Mouse (Mus musculus) G1E-ER4 (cell line): ENCODE measurements around the gene Odf2. TPM values are rescaled to one million over a fixed set of nuclear protein-coding genes. Genes with fewer than 3 reads are reported as not detected.

Experiments used
- GATA1 ChIP-seq: IDR thresholded peaks from one replicate; pipeline ENCODE4 v1.8.0; 2012; ENCODE audit warnings: low read length, inconsistent platforms
- polyA plus RNA-seq: library from polyadenylated mRNA; stranded (reverse); fragments of >175 nt; gene quantifications from 2 replicates; pipeline ENCODE4 v1.2.3, GENCODE M21; 2012

Odf2 gene
- polyA plus RNA-seq, 1 experiment, result 16.8 TPM

DNA sequence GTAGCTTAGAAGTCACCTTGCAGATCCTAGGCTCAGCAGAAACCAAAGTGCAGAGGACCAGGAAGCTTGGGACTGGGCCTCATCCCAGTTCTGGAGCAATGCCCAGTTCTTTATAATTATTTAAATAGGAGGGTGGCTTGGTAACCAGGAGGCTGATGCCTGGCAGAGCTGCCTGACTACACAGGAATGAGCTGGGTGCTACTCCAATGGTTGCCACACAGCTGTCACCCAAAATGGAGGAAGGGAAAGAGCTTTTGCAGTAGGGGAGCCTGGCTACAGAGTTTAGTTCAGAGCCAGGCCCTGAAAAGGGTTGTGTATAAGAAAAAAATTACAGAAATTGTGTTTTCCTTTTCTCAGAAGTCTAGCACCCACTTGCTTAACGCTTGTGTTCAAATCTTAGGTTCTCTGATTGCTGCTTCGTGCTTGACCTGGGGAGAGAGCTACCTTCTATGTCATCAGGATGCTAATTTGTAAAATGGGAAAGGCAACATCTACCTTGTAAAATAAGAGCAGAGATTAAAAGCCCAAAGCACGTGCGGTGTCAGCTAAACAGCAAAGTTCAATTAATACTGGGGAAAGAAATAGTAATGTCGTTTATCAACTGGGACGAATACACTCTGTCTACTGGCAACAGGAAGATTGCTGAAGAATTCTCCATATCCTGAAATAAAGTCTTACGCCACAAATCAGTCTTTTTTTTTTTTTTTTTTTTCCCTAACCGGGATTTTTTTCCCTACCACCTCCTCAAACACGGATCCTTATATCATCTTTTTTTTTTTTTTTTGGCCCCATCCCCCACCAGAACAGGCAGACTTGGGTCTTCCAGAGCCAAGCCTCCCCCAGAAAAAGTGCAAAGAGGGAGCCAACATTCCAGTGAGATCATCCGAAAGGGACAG is 75.6 kb downstream of the Odf2 start:
- TF ChIP-seq GATA1, result no peak

DNA sequence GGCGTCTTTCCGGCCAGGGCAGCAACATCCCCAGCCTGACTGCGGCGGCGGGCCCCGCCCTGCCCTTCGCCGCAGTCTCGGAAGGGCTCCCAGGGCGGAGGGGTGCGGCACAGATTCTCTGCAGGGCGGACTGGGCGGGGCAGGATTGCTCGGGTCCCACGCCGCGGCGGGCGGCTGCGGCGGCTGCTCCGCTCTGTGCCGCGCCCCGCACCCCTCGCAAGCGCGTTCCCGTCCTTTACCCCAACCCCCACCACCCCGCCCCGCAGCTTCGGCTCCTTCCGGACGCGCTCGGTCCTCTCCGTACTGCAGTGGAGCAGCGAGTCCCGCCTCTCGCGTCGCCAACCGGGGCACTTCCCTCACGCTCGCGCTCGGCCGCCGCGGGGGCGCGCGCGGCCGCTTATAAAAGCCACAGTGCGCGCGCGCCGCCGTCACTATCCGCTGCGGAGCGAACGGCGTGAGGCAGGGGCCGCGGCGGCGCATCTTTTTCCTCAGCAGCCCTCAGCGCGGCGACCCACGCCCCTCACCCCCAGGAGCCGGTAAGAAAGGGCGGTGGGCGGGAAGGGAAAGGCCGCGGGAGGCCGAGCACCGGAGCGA is 76.3 kb downstream of the Odf2 start, which contains the start of gene Sptan1:
TSS of gene Sptan1 (plus strand) at position 311 of the 594 bp plus-strand sequence.
- TF ChIP-seq GATA1, result no peak

DNA sequence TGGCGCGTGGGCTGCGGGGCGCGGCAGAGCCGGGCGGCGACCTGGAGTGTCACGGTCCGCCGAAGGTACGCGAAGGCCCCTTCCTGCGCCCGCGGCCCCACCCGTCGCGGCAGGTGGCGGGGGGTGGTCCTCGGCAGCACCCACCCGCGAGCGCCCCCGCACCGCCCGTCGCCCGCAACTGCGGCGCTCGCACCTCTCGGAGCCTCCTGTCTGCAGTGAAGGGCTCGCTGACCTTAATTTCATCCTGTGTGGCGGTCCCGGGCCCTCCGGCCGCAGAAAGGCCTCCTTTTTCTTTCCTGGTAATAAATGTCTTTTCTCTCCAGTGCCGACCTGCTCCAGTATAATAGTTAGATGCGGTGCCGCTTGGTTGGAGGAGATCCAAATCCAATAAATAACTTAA is 76.9 kb downstream of the Odf2 start:
- no peak for TF ChIP-seq GATA1

DNA sequence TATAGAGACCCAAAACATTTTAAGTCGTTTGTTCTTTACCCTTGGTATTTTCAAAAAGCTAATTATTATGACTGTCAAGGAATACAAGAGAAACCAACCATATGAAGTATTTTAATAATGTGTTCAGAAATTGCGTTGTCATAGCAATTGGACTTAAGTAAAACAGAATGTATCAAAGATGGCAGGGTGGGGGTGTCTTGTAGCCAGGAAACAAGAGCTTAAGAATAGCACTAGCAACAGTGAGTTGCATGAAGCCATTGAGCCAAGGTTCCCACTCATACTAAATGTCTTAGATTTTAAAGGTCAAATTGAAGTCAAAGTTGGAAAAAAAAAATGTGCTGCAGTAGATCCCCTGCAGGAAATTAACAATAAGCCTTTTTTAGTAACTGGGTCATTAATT is 77.8 kb downstream of the Odf2 start:
- no peak for TF ChIP-seq GATA1

DNA sequence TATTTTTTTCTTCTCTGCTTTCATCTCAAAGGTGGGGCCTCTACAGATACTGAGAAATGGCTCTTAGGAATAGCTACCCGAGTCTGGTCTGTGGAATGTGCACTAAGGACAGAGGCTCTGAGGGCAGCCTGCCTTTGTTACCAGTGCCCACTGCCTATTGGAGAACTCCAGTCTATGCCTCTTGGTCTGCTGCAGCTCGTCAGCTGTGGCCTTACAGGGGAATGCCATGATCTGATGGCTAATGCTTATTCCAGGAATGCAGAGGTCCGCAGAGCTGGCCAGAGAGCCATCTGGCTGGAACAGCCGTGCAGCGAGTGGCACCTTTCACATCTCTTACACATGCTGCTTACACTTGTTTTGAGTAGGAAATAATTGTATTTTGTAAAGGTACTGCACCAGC is 78.7 kb downstream of the Odf2 start:
- TF ChIP-seq GATA1, result no peak

DNA sequence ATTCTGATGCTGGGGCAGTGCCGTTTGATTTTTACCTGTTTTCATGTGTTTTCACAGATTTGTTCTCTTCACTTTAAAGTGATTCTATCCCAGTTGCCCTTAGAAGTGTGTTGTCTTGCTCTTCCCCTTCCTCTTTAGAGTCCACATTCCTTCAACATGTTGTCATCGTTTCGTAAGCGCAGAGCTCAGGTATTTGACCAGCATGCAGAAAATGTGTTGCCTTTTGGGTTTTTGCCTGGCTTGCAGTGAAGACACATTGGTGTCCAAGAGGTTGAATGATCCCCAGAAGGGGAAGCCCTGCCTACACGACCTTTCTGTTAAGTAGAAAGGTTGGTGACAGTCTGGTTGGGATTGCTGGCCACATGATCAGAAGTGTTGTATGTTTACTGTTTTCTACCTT is 79.6 kb downstream of the Odf2 start:
- TF ChIP-seq GATA1, result no peak

DNA sequence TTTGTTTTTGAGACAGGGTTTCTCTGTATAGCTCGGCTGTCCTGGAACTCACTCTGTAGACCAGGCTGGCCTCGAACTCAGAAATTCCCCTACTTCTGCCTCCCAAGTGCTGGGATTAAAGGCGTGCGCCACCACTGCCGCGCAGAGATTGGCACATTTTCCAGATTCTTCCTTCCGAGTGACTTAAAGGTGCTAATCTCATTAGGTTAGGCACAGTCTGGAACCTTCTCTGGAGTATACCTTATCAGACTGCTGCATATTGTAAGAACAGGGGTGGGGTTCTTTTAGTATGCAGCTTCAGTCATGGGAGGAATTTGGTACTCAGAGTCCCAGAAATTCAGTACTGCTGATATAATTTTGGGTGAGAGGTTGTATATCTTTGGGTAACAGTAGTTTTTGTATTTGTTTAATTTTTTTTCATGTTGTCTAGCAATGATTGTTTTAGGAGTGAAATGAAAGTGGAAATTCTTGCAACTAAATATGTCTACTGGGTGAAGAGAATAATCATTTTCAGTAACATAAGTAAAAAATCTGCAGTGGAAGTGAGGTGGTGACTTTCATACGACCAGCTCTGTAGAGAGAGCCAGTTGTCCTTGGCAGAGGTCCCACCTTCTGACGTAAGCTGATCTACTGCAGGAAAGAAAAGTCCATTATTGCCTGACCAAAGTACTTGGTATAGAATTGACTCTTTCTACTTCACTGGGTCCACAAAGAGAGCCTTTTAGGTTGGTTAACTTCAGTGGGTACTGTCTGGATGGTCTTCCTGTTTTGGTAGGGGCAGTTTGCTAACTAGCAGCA is 83.0 kb downstream of the Odf2 start:
- peak; percentile 57 for TF ChIP-seq GATA1

DNA sequence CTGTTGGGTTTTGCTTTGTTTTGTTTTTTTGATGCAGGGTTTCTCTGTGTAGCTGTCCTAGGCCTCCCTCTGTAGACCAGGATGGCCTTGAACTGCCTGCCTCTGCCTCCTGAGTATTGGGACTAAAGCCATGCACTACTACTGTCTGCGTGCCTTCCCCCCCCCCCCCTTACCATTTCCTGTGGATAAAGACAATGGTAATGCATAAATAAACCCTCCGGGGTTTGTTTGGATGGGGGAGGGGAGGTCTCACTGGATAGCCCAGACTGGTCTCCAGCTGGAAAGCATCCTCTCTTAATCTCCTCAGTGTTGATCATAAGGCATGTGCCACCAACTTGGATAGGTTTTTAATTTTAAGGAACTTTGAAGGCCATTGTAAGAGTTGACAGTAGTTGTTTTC is 84.5 kb downstream of the Odf2 start:
- TF ChIP-seq GATA1, result no peak

DNA sequence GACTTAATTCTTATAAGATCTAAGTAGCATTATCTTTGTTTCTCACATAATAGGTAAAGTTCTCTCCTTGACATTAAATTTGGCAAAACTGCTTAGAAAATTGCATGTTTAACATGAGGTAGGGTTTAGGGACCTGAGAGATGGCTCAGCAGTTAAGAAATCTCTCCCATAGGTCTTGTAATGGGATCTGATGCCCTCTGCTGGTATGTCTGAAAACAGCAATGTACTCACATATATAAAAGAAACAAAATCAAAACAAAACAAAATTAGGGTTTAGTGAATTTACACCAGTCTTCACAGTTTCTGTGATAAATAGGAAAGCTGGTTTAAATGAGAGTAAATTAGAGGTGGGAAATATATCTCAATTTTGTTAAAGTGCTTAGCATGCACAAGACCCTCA is 88.3 kb downstream of the Odf2 start:
- TF ChIP-seq GATA1, result no peak

DNA sequence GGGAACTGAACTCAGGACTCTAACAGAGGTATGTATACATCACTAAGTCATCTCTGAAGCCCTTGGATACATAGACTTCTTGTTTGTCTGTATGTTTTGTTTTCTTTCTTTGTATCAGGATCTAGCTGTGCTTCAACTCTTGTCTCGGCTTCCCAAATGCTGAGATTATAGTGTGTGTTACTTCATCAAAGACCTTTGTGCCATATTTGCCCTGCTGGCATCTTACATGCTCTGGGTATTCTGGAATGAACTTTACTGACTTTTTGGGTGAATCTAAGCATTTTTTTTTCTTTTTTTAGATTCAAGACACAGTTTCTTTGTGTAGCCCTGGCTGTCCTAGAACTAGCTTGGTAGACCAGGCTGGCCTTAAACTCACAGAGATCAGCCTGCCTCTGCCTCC is 91.6 kb downstream of the Odf2 start:
- no peak for TF ChIP-seq GATA1

Other genes with a start within 250 kb of the Odf2 start
- gene Gm13420, start 137.5 kb upstream of the Odf2 start, polyA plus RNA-seq, result not detected in 2 replicates
- not detected in 2 replicates for gene Gm13547, start 129.9 kb upstream of the Odf2 start, polyA plus RNA-seq
- 173 and 218 TPM in 2 replicates for gene Coq4, start 101.7 kb upstream of the Odf2 start, polyA plus RNA-seq
- gene Trub2, start 100.7 kb upstream of the Odf2 start, polyA plus RNA-seq, result 7.6 and 14.8 TPM in 2 replicates
- 8.8 and 10.6 TPM in 2 replicates for gene Slc27a4, start 86.6 kb upstream of the Odf2 start, polyA plus RNA-seq
- gene Urm1, start 69.1 kb upstream of the Odf2 start, polyA plus RNA-seq, result 40.5 and 77.1 TPM in 2 replicates
- 22.5 and 33.9 TPM in 2 replicates for gene Cercam, start 20.1 kb upstream of the Odf2 start, polyA plus RNA-seq
- 62.7 and 85.8 TPM in 2 replicates for gene Gle1, start 46.2 kb downstream of the Odf2 start, polyA plus RNA-seq
- gene Sptan1, start 76.3 kb downstream of the Odf2 start, polyA plus RNA-seq, result 3.4 and 4.7 TPM in 2 replicates
- gene Wdr34, start 159.7 kb downstream of the Odf2 start, polyA plus RNA-seq, result 29.5 and 36.5 TPM in 2 replicates
- 618 and 765 TPM in 2 replicates for gene Set, start 168.2 kb downstream of the Odf2 start, polyA plus RNA-seq
- 26.9 and 29.7 TPM in 2 replicates for gene Pkn3, start 188.5 kb downstream of the Odf2 start, polyA plus RNA-seq
- gene Zdhhc12, start 204.4 kb downstream of the Odf2 start, polyA plus RNA-seq, result 42.0 and 45.2 TPM in 2 replicates
- gene Zer1, start 235.4 kb downstream of the Odf2 start, polyA plus RNA-seq, result 11.1 and 18.6 TPM in 2 replicates
- 26.0 and 27.7 TPM in 2 replicates for gene Tbc1d13, start 244.5 kb downstream of the Odf2 start, polyA plus RNA-seq